Mouse (Mus musculus) ES-Bruce4 (cell line): Measurements from ENCODE around the gene Tm2d3.

ENCODE experiments used
- CTCF ChIP-seq: IDR thresholded peaks from one replicate; pipeline ENCODE4 v1.8.1; 2011; ENCODE audit warnings: low read depth, low read length
- EP300 ChIP-seq: IDR thresholded peaks from 2 replicates; pipeline ENCODE4 v1.6.1; 2011; ENCODE audit warnings: low read depth, low read length; ENCODE audit not compliant: insufficient read depth
- POLR2A ChIP-seq: IDR thresholded peaks from one replicate; pipeline ENCODE4 v1.8.1; 2011; ENCODE audit warnings: low read length; ENCODE audit not compliant: insufficient read depth

GRCm38 (mm10) chr7:65742857-65743256 is 51.9 kb downstream of the Tm2d3 start:
- TF ChIP-seq POLR2A (no peak), CTCF (no peak), EP300 (no peak)
